Mouse (Mus musculus): ENCODE measurements around the gene Ptprd. TPM values are rescaled to one million over a fixed set of nuclear protein-coding genes. Genes with fewer than 3 reads are reported as not detected.
A peak's percentile ranks its signal among the peaks of the same experiment; 100 is the strongest.
"Not testable (repeated sequence)": the region's sequence is repeated elsewhere in the genome, so short reads cannot be mapped to it uniquely, and the experiment has no call there.

Gene Ptprd
- total RNA-seq, 2 experiments from 2014 or later = 10.4 to 13.5 TPM

DNA sequence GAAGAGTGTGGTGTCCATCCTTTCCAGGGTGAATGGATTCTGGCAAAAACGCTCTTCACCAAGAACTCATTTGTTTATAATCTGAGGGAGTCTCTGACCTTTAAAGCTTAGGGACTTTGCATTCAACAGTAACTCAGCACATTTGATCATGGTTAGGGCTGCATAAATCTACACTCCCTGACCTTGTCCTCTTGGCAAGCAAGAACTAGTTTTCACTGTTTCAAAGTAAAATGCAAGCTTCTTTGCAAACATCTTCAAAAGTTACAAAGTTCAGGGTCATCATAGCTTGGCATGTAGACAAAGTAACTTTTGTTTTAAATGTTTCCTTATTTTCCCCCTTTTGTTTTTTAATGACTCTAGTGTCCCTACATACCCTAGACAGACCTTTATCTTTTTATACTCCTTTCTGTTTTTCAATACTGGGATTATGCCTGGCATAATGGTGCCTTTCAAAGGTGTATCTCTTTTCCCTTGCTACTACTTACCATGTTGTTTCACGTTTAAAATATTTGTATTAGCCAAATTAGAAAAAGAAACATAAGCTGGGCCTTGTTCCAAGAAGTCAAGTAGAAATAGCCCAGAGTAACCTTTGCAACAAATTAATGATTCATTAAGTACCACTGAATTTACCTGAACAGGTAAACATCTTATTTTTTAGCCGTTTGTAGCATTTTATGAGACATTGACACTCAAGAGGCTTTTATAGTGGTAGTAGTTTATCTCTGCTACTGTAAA, 1743.2 kb downstream of the Ptprd start:
- DNase-seq = no peak
- intact Hi-C loops (cut with DNase I) = no loop called here

DNA sequence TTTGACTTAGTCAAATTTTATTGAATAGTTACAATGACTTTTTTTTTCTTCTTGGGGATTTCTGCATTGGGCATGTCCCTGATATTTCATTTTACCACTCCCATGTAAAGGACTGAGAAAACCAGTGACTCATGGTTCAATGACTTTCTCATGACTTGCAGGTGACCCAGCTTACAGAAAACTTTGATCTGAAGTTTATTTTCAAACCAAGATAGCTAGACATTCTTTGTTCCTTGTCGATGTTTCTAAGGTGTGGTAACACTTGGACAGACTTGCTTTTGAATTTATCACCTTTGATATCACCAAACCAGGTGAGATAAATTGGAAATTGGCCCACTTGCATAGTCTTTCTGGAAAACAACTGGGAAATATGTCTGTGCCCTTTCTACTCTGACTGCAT, 1747.1 kb downstream of the Ptprd start:
- intact Hi-C loops (cut with DNase I) = no loop called here
- no peak for DNase-seq

DNA sequence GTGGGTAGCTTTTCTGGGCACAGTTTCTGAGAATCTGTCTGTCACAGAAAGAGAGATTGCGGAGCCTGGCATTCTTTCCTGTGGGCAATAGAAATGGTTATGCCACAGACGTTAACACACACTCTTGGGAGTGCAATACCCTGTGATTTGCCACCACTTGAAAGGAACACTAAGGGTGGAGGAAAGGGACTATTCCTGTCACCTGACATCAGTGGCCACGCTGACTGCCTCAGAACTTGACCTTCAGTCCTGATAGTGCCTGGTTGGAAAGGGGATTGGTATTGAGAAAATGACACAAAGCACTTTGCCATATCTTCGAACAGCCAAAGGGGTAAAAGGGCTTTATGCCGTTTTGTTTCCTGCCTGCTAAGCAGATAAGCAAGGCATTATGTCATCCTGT, 1750.4 kb downstream of the Ptprd start:
- no peak for DNase-seq
- intact Hi-C loops (cut with DNase I) = no loop called here

DNA sequence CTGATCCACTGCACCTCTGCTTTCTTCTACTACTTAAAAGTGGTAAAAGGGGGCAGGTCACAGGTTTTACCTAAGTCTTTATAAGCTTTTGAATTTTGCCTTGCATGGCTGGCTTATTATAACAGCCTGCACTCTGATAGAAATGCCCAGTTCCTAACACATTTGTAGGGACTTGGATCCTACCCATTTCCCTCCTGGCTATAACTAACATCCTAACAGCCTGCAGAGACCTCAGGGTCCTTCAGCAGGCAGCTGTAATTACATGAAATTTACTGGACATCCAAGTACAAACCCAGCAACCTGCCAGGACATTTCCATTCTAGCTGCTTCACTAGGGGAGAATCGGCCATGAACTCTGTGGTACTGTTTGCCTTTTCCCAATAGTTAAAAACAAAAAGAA, 1751.2 kb downstream of the Ptprd start:
- intact Hi-C loops (cut with DNase I) = no loop called here
- DNase-seq = no peak

DNA sequence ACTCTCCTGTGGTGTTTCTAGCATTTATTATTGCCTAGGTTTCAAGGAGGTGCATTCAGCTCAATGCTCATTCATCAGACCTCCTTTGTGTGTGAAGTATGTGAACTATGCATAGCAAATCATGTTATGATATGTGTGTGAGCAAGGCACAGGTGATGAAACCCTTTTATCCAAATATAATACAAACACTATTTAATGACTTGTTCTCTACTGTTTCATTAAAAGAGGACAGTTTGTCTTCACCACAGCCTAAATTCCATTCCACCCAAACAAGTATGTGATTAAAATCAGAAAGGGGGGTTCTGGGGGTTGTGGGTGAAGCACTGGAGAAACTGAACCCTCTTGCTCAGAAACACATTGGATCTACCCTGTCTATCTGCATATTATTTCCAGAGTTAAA, 1752.1 kb downstream of the Ptprd start:
- intact Hi-C loops (cut with DNase I) = no loop called here
- DNase-seq = no peak

DNA sequence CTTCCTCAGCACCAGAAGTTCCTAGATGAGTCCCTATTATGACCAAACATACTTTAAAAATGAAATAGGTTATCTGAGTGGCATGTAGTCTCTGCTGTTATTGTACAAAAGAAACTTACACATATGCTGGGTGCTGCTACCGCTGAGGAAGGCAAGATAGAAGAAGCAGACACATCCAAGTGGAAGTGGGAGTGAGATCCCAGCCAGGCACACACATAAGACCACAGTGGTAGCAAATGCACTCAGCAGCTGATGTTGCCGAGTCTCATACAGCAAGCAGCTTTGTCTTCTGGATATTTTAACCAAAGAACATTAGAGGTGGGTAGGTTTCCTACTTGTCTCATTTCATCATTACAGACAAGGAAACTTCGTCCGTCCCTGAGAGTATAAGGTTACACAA, 1759.5 kb downstream of the Ptprd start:
- DNase-seq = no peak
- intact Hi-C loops (cut with DNase I) = no loop called here

DNA sequence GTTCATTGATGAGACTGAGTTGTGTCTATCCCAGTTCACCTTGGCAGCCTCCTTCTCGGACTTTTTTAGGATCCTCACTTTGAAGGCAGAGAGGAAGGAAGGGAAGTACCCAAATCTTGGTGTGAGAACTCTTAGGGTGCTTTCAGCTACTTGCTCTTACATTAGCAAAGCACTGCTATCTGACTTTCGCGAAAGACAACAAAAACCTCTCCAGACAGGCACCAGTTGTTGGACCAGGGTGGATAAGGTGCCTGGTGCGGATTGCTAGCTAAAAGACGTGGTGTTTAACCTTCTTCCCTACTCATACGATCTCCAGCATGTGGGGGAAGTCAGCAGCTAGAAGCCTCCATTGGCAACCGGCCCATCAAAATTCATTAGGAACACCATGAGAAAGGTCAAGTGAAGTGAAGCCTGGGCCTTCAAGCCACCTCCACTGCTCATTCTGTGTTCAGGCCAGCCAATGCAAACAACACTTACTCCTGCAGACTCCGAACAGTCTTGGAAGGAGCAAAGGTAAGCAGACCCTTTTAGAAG, 1760.7 kb downstream of the Ptprd start:
- intact Hi-C loops (cut with DNase I) = no loop called here

DNA sequence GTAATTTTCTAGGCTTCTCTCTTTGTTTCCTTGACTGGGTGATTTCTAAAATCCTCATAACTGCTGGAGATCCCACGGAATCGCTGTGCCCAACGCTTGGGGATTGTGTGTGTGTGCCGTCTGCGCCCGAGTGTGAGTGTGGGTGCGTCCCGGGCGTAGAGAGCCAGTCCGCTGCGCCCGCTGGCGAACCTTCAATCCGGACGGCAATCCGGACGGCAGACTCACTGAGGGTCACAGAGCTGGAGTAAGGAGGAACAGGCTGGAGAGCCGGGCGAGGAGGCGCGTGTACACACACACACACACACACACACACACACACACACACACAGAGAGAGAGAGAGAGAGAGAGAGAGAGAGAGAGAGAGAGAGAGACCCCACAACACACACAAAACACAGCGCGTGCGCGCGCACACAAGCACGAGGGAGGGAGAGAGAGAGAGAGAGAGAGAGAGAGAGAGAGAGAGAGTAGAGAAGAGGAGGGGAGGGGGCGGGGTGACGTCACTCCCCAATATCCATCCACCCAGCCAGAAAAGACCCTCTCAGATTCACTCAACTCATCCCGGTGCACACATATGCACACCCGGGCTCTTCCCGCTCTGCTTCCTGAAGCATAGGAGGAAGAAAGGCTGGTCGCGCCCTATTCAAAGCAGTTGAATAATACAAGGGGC, 1761.3 kb downstream of the Ptprd start:
- peak; percentile 55 to 58 for DNase-seq
- intact Hi-C loops (cut with DNase I) = no loop called here

More for the DNA sequence above, 1760.7 kb downstream of the Ptprd start:
- DNase-seq = peak in 1 of 2 experiments; percentile 6

DNA sequence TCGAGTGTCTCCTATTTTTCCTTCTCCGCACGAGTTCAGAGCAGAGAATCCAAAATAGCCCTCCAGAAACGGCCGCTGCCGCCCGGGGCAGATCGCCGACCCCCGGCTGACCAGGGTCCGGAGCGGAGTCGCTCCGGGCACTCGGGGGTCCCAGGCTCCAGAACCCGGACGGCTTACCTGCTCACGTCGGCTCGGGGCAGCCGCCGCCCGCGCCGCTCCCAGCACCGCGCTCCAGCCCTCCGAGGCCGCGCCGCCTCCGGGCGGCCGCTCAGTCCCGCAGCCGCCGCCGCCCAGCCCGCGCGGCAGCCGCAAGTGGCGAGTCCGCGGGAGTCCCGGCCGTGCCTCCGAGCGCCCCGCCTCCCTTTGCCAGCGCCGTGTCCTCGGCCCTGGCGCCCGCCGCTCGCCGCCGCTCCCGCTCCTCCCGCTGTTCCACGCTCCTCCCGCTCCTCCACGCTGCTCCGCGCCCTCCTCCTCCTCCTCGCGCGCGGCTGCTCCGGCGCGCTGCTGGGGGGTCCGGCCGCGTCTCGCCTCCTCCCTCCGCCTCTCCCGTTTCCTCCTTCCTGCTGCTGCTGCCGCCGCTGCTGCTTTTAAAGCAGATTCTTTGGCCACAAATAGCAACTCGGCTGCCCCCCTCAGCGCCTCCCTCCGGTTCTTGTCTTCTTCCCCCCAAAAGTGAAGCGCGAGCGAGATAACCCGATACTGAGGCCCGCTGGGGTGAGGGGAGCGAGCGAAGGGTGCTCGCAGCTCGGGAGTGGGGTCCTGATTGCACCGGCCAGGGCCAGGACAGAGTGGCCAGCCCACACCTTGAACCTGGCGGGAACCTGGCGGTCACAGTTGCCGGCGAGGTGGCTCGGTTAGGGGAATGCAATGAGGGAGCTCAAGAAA, 1762.1 kb downstream of the Ptprd start:
- peak; percentile 71 to 75 for DNase-seq
- intact Hi-C loops (cut with DNase I) = no loop called here

DNA sequence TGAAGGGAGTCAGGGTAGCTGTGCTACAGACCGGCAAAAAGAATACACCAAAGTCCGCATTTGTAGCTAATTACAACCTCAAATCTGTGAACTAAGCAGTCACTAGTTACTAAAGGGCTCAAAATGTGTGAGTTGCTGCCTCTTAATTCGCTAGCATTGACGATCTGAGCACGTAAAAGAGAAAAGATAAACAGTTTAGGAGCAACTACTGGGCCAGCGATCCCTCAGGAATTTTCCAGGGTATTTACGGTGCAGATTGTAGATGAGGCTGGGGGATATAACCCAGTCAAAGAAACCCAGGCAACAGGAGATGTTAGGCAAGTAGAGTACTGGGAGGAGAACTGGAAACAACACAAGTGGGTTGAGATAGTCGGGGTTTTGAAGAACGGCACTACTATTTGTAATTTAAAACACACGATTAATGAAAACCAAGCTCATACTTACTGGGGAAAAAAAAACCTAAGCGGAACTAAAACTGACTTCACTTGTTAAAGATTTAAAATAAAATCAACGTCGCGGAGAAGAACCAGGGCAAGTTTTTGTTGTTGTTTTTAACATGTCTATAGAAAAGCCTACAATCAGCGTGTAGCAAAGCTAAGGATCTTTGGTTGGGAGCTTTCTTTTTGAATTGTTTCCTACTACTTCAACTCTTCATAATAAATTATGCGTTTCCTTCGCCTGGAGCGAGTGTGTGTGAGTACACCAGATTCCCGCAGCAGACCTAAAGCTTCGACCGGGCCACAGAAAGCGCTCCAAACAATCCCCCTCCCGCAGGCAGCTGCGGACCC, 1762.9 kb downstream of the Ptprd start:
- intact Hi-C loops (cut with DNase I) = no loop called here
- peak in 1 of 2 experiments; percentile 6 for DNase-seq

DNA sequence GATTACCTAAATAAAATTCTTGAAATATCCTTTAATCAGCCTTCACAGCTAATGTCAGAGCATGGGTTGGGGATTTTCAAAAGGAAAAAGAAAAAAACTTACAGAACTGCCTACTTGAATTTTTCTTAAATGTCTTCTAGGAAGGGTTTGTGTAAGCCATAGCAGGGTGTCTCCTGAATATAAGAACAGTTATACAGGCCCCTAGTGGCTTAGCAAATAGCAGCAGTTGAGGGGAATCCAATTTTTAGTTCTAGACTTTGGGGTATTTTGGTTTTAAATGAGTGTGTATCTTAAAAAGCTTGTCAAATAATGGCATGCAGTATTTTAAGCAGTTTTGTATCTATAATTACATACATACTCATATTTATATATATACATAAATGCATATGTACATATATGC, 1764.4 kb downstream of the Ptprd start:
- intact Hi-C loops (cut with DNase I) = no loop called here

DNA sequence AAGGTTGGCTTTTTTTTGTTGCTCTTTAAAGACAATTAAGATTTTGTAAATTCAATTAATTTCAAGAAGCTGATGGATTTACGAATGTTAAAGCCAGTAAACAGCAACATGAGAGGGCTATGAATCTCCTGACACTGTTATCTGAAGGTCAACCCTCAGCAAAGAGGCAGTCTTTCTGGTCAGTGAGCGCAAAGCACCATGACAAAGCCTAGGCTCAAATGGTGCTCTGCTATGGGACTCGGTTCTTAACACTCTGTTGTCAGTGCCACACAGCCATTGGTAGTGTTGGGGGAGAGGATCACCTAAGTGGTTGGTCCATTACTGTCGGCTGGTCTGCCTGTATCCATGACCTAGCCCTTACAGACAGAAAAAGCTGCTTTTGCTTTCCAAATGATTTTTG, 1767.0 kb downstream of the Ptprd start:
- no peak for DNase-seq
- intact Hi-C loops (cut with DNase I) = no loop called here

More for the DNA sequence above, 1764.4 kb downstream of the Ptprd start:
- no peak for DNase-seq

DNA sequence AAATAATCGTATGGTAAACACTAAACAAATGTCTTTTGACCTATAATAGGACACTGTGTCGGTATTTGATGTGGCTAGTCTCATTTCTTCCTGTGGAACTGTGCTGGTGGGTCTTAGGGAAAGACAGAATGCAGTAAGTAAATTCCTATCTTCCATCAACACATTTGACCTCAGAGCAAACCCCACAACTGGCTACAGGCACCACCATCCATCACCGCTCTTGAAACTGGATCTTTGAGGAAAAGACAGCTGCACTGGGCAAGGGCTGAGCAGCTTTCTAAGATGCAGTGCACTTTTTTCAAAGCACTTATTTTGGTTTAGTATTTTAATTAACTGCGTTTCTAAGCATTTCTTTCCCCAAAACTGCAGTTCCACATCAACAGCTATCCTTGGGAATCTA, 1768.2 kb downstream of the Ptprd start:
- intact Hi-C loops (cut with DNase I) = no loop called here
- DNase-seq = no peak

DNA sequence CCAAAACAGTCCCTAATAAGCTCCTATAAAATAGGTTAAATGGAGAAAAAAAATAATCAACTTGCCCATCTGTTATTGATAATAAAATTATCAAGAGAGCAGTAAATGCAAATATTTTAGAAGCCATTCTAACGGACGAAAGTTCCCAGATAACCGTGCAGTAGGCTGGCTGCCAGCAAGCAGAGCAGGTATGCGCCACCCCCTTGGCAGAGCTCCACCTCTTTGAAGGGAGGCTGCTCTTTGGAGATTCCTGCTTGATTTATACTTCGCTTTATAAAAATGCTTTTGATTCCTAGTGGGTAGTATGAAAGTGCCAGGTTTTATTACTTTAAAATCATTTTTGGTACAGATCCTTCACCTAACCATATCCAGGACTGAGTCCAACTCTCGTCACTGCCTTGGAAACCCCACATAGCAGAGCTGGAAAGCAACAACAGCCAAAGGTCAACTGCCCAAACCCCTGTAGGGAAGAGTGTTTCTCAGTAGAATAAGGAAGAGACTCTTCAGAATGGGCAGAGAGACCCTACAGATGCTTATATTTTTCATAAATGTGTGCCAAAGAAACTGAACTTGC, 1770.9 kb downstream of the Ptprd start:
- intact Hi-C loops (cut with DNase I) = no loop called here
- peak; percentile 40 to 51 for DNase-seq

DNA sequence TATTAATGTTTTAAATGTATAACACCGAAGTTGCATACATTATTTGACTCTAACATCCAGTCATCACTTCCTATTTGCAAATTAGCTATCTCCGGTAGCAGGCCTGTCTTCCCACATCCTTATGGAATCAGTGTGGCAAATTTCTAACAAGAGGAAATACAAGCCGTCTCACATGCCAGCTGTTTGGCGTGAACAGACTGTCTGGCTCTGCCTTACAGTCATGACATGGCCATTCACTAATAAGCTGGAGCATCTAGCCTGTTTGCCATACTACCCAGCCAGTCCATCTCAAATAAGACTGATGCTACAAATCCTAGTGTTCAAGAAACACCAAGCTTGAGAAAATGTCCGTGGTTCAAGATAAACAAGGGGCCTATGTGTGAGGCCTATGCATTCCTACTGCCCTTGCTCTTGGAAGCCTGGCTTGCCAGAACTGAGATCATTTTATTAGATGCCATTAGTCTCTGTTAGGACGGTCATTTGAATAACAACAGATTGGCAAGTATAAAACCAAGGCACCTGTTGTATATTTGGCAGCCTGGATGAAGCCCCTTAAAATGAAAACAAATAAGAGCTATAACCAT, 1773.2 kb downstream of the Ptprd start:
- no peak for DNase-seq
- intact Hi-C loops (cut with DNase I) = no loop called here

DNA sequence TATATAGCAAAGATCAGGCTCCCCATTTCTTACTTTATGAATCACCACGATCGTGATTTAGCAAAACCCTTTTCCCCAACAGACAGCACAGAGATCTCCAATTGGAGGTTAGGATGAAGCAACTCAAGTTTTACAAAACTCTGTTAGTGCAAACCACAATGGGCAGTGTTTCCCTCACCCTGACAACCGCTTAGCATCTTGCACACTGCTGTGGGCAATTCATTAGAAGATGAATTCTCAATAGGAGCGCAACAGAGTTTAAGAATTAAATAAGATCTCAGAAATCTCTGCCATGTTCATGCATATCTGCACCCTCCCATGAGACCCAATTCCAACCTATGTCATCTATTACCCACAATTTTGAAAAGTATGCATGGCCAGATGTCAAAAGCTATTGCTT, 1773.7 kb downstream of the Ptprd start:
- DNase-seq = no peak
- intact Hi-C loops (cut with DNase I) = no loop called here

DNA sequence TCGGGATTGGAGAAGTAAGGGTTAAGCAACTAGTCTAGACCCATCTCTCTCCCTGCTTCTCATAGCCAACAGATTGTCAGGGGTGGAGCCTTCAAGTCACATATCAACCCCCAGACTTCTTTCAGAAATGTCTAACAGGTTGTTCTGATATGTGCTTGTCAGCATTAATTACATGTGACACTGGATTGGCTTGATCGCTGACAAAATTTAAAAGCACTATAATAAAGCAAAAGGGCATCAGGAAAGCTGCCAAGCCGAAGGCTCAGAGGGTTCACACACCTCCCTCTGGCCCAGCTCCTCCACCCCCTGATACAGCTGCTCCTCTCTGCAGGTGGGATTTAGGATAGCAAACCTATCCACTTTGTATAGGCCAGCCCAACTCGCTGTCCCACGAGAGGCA, 1775.8 kb downstream of the Ptprd start:
- intact Hi-C loops (cut with DNase I) = no loop called here
- DNase-seq = no peak

DNA sequence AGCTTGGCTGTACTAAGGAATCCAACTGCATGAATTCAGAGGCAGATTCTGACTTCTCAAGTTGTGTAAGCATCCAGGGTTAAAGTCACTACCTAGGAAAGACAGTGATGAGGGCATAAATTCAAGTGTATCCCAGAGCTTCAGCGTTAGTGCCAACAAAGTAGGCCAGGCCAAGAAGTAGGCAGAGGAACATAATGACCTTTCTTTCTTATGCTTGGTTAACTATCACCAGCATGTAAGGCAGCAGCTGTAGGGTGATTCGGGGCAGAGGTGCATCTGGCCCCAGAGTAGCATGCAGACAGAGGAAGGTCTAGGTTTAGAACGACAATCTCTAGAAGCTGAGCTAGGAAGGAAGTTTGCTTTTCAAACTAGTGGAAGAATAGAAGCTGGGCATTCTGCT, 1782.0 kb downstream of the Ptprd start:
- intact Hi-C loops (cut with DNase I) = no loop called here
- no peak for DNase-seq

DNA sequence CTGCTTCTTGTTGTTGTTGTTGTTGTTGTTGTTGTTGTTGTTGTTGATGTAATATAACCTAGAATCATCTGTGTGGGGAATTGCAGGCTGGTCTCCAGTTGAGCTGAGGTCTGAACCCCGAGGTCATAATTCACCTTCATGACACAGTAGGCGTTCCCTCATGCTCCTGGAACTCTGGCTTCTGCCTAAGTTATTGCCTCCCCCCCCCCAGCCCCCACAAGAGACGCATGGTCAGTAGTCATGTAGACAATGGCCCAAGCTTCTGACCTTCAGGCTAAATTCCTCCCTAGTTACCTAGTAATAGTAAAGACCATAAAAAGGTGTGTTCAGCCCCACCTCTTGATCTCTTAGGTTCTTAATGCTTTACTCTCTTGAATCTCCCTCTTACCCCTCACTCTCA, 1784.7 kb downstream of the Ptprd start:
- DNase-seq; intact Hi-C loops (cut with DNase I): not testable (repeated sequence)

DNA sequence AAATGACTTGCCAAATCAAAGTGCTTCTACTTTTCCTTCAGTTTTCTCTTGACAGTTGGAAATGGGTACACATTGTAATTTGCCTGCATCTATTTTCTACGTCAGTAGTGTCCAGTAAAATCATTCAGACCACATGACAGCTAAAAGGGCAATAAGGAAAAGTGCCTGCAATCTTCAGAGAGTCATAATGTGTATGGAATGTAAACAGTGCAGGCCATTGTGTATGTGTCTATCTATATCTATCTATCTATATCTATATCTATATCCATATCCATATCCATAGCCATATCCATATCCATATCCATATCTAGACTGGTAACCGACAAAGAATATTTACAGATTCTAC, 1786.6 kb downstream of the Ptprd start:
- intact Hi-C loops (cut with DNase I) = no loop called here
- DNase-seq = no peak
